Mouse (Mus musculus): ENCODE results near the gene Htt. TPM values are rescaled to one million over a fixed set of nuclear protein-coding genes. Genes with fewer than 3 reads are reported as not detected.
A peak's percentile ranks its signal among the peaks of the same experiment; 100 is the strongest.
"Not testable (repeated sequence)": the region's sequence is repeated elsewhere in the genome, so short reads cannot be mapped to it uniquely, and the experiment has no call there.

Htt gene
- polyA plus RNA-seq (2015; fragmentation: Nextera tagmentation; extraction: Ambion mirVana): 6.0 and 9.1 TPM in 2 replicates

- no peaks in the 10 kb centered on the region for H3K36me3 ChIP-seq
- peak; percentile 98 for ATAC-seq (replicated peaks; ENCODE audit: insufficient number of reproducible peaks, insufficient read depth, low FRiP score, low read depth)
- no peaks in the 10 kb centered on the region for H3K27me3 ChIP-seq
- peak within 1 kb of the TSS; percentile 86 for H3K4me3 ChIP-seq
- peak within 1 kb of the TSS; percentile 92 for H3K9ac ChIP-seq
- WGBS: under 1% methylated on average over 35 of the region's 35 CpGs
- peak within 1 kb of the TSS; percentile 90 for H3K27ac ChIP-seq
- no peaks in the 10 kb centered on the region for H3K9me3 ChIP-seq (replicated peaks)
- H3K4me1 ChIP-seq (replicated peaks): peaks cover 11% of the 10 kb centered on the region
- H3K4me2 ChIP-seq: peak within 1 kb of the TSS; percentile 86
Measured at GRCm38 (mm10) chr5:34761509-34761908, at the start of gene Htt. Htt (plus strand) TSS chr5:34761740.

- ATAC-seq (replicated peaks; ENCODE audit: insufficient number of reproducible peaks, insufficient read depth, low FRiP score, low read depth); H3K4me1 ChIP-seq (replicated peaks); H3K9me3 ChIP-seq (replicated peaks); H3K9ac ChIP-seq; H3K36me3 ChIP-seq; H3K4me3 ChIP-seq; H3K27ac ChIP-seq; H3K4me2 ChIP-seq; H3K27me3 ChIP-seq: not testable (repeated sequence)
- 71% methylated on average over 3 of the region's 3 CpGs for WGBS
Measured at GRCm38 (mm10) chr5:34714371-34714770, 47.2 kb upstream of the Htt start.

DNA sequence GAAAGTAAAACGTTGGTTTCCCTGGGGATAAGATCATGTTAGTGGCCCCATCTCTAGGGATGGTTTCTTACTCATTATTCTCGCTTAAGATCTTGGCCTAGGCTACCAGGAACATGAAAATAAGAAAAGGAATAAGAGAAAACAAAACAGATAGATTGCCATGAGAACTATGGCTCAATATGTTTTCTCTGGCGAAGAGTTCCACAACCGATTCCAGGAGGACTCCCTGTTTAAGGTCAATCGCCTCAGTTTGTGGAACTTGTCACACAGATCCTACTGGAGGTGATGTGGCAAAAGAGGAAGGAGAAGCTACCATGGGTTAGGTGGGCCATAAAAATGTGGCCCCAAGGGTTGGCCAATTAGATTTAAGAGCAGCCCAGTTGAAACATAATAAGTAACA is 46.7 kb upstream of the Htt start:
- Histone ChIP-seq H3K4me3 (no peak overlapping the region), H3K4me2 (no peak overlapping the region), H3K9ac (no peak overlapping the region), H3K4me1 (replicated peaks) (no peaks in the 10 kb centered on the region), H3K27me3 (no peaks in the 10 kb centered on the region), H3K9me3 (replicated peaks) (no peaks in the 10 kb centered on the region), H3K36me3 (no peaks in the 10 kb centered on the region), H3K27ac (no peak overlapping the region)
- ATAC-seq (replicated peaks; ENCODE audit: insufficient number of reproducible peaks, insufficient read depth, low FRiP score, low read depth): no peak
- 82% methylated on average over 5 of the region's 5 CpGs for WGBS

DNA sequence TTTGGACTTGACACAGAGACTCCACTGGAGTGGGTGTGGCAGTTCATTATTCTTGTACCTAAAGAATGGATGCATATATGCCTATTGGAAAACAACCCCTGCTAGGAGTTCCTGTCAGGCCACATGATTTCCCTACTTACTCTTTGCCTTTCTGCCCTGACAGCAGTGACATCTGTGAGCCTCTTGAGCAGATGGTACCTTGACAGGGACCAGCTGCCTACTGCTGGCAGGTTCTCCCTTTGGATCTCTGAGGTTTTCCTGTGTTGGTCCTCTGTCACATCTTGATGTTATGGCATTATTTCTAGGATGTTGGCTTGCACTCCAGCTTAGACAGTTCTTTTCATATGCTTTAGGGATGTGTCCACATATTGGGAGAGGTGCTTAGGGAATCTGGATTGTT is 32.4 kb upstream of the Htt start:
- no peak for ATAC-seq (replicated peaks; ENCODE audit: insufficient number of reproducible peaks, insufficient read depth, low FRiP score, low read depth)
- Histone ChIP-seq H3K9ac (no peak overlapping the region), H3K27me3 (no peaks in the 10 kb centered on the region), H3K4me3 (no peak overlapping the region), H3K4me1 (replicated peaks) (peaks cover 7% of the 10 kb centered on the region; the same call in 1 of the 2 replicates), H3K4me2 (no peak overlapping the region), H3K9me3 (replicated peaks) (no peaks in the 10 kb centered on the region), H3K27ac (no peak overlapping the region), H3K36me3 (no peaks in the 10 kb centered on the region)

GRCm38 (mm10) chr5:34730255-34730654 is 31.3 kb upstream of the Htt start:
- WGBS: 41% methylated on average over 1 of the region's 1 CpGs

GRCm38 (mm10) chr5:34751477-34751876 is 10.1 kb upstream of the Htt start:
- H3K4me3 ChIP-seq: no peak overlapping the region
- no peak overlapping the region for H3K9ac ChIP-seq
- WGBS: 57% methylated on average over 3 of the region's 3 CpGs
- no peak overlapping the region for H3K27ac ChIP-seq
- H3K27me3 ChIP-seq: no peaks in the 10 kb centered on the region
- H3K4me2 ChIP-seq: no peak overlapping the region
- no peaks in the 10 kb centered on the region for H3K36me3 ChIP-seq
- no peaks in the 10 kb centered on the region for H3K4me1 ChIP-seq (replicated peaks)
- no peaks in the 10 kb centered on the region for H3K9me3 ChIP-seq (replicated peaks)
- no peak for ATAC-seq (replicated peaks; ENCODE audit: insufficient number of reproducible peaks, insufficient read depth, low FRiP score, low read depth)

More at GRCm38 (mm10) chr5:34730255-34730654, 31.3 kb upstream of the Htt start:
- Histone ChIP-seq H3K27ac (no peak overlapping the region), H3K4me2 (no peak overlapping the region), H3K36me3 (no peaks in the 10 kb centered on the region), H3K27me3 (no peaks in the 10 kb centered on the region), H3K9ac (no peak overlapping the region), H3K9me3 (replicated peaks) (no peaks in the 10 kb centered on the region), H3K4me3 (no peak overlapping the region), H3K4me1 (replicated peaks) (peaks cover 7% of the 10 kb centered on the region; the same call in 1 of the 2 replicates)
- ATAC-seq (replicated peaks; ENCODE audit: insufficient number of reproducible peaks, insufficient read depth, low FRiP score, low read depth): no peak

GRCm38 (mm10) chr5:34758762-34759161 is 2.8 kb upstream of the Htt start:
- H3K9me3 ChIP-seq (replicated peaks): no peaks in the 10 kb centered on the region
- H3K36me3 ChIP-seq: no peaks in the 10 kb centered on the region
- no peak overlapping the region for H3K4me3 ChIP-seq
- WGBS: 62% methylated on average over 1 of the region's 1 CpGs
- H3K4me1 ChIP-seq (replicated peaks): peaks cover 11% of the 10 kb centered on the region
- no peak overlapping the region for H3K9ac ChIP-seq
- no peaks in the 10 kb centered on the region for H3K27me3 ChIP-seq
- ATAC-seq (replicated peaks; ENCODE audit: insufficient number of reproducible peaks, insufficient read depth, low FRiP score, low read depth): no peak
- no peak overlapping the region for H3K27ac ChIP-seq
- H3K4me2 ChIP-seq: no peak overlapping the region

- 1% methylated on average over 19 of the region's 19 CpGs for WGBS
- no peaks in the 10 kb centered on the region for H3K36me3 ChIP-seq
- H3K4me2 ChIP-seq: peak overlapping the region; percentile 86
- peak; percentile 5; the same call in 1 of the 2 replicates for ATAC-seq (replicated peaks; ENCODE audit: insufficient number of reproducible peaks, insufficient read depth, low FRiP score, low read depth)
- peak overlapping the region; percentile 86 for H3K4me3 ChIP-seq
- H3K27me3 ChIP-seq: no peaks in the 10 kb centered on the region
- H3K9ac ChIP-seq: peak overlapping the region; percentile 63
- H3K27ac ChIP-seq: peak overlapping the region; percentile 90
- no peaks in the 10 kb centered on the region for H3K9me3 ChIP-seq (replicated peaks)
- H3K4me1 ChIP-seq (replicated peaks): peaks cover 11% of the 10 kb centered on the region
Measured at GRCm38 (mm10) chr5:34760850-34761508, 561 bp upstream of the Htt start.

DNA sequence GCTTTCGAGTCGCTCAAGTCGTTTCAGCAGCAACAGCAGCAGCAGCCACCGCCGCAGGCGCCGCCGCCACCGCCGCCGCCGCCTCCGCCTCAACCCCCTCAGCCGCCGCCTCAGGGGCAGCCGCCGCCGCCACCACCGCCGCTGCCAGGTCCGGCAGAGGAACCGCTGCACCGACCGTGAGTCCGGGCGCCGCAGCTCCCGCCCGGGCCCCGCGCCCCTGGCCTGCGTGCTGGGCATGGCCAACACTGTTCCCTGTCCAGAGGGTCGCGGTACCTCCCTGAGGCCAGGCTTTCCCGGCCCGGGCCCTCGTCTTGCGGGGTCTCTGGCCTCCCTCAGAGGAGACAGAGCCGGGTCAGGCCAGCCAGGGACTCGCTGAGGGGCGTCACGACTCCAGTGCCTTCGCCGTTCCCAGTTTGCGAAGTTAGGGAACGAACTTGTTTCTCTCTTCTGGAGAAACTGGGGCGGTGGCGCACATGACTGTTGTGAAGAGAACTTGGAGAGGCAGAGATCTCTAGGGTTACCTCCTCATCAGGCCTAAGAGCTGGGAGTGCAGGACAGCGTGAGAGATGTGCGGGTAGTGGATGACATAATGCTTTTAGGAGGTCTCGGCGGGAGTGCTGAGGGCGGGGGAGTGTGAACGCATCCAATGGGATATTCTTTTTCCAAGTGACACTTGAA is 533 bp downstream of the Htt start:
- H3K27me3 ChIP-seq: no peaks in the 10 kb centered on the region
- H3K27ac ChIP-seq: peak overlapping the region; percentile 90
- under 1% methylated on average over 46 of the region's 54 CpGs for WGBS
- peak; percentile 44 for ATAC-seq (replicated peaks; ENCODE audit: insufficient number of reproducible peaks, insufficient read depth, low FRiP score, low read depth)
- H3K4me2 ChIP-seq: peak overlapping the region; percentile 86
- H3K9ac ChIP-seq: peak overlapping the region; percentile 92
- H3K36me3 ChIP-seq: no peaks in the 10 kb centered on the region
- peak overlapping the region; percentile 86 for H3K4me3 ChIP-seq
- peaks cover 11% of the 10 kb centered on the region for H3K4me1 ChIP-seq (replicated peaks)
- H3K9me3 ChIP-seq (replicated peaks): no peaks in the 10 kb centered on the region

DNA sequence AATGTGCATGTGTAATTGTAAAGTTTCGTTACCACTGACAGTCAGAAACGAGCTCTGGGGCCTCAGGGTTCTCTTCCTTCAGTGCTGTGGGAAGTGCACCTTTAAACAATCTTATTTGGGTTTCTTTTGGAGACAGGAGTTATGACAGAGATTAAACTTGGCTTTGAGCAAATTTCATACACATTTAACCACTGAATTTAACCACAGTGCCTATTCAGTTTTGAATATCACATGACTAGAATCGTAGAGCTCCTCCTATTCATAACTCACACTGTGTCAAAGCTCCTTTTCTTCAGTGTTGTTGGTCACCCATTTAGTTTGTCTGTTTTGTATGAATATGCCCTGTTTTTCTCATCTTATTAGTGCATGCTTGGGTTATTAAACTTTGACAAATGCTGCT is 10.3 kb downstream of the Htt start:
- no peaks in the 10 kb centered on the region for H3K36me3 ChIP-seq
- H3K9me3 ChIP-seq (replicated peaks): no peaks in the 10 kb centered on the region
- whole genome bisulfite sequencing: 89% methylated on average over 3 of the region's 3 CpGs
- no peak overlapping the region for H3K4me3 ChIP-seq
- H3K4me1 ChIP-seq (replicated peaks): 0 out of 2 replicates have a peak, but pooled peaks cover 4% of the 10 kb centered on the region
- no peak overlapping the region for H3K9ac ChIP-seq
- H3K27ac ChIP-seq: no peak overlapping the region
- H3K4me2 ChIP-seq: no peak overlapping the region
- H3K27me3 ChIP-seq: no peaks in the 10 kb centered on the region
- no peak for ATAC-seq (replicated peaks; ENCODE audit: insufficient number of reproducible peaks, insufficient read depth, low FRiP score, low read depth)

DNA sequence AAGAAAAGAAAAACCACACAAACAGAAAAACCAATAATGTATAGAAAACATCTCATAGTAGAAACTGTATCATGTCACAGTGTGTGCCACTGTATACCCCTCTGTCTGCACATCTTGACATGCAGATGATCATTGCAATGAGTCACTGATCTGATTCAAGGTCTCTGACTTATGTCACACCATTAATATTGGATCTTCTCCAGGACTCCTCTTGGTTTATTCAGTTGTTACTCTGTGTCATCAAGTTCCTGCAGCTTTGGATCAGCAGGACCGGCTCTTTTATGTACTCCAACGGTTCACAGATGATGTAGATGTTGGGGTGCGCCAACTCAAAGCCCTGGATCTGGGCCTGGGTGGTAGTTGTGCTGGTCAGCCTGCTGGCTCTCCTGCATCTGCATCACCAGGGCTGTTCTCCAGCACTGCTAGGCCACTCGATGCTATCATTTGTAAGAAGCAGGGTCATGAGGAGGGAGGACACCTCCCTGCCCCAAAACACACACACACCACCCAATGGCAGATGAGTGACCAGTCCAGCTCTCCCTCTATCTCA is 11.2 kb downstream of the Htt start:
- WGBS: 83% methylated on average over 4 of the region's 4 CpGs

More for the DNA sequence above, 11.2 kb downstream of the Htt start:
- Histone ChIP-seq H3K27ac (no peak overlapping the region), H3K4me2 (no peak overlapping the region), H3K9ac (no peak overlapping the region), H3K36me3 (no peaks in the 10 kb centered on the region), H3K4me1 (replicated peaks) (0 out of 2 replicates have a peak, but pooled peaks cover 4% of the 10 kb centered on the region), H3K4me3 (no peak overlapping the region), H3K27me3 (no peaks in the 10 kb centered on the region), H3K9me3 (replicated peaks) (no peaks in the 10 kb centered on the region)
- ATAC-seq (replicated peaks; ENCODE audit: insufficient number of reproducible peaks, insufficient read depth, low FRiP score, low read depth): no peak

Data from heart, embryonic 15.5 days (tissue).